Mouse (Mus musculus) v-Abl transformed pro-B cells (cell line): ENCODE measurements around the gene Gm11213.

Experiments
- in situ Hi-C, 2 experiments: fragments of 400-800 bp; cut with MboI; formaldehyde crosslinking; loops; one replicate each; pipeline ENCODE4 v1.15.1; 2025; ENCODE audit not compliant: unreplicated experiment in 2 of 2

Gene Gm11213

GRCm38 (mm10) chr4:63553789-63554576, 51.1 kb downstream of the Gm11213 start:
- in situ Hi-C loops: no loop called here

- in situ Hi-C loops: no loop called here
Observed at GRCm38 (mm10) chr4:63552865-63553264, 52.2 kb downstream of the Gm11213 start.

- in situ Hi-C loops: no loop called here
Observed at GRCm38 (mm10) chr4:63550908-63551307, 54.2 kb downstream of the Gm11213 start.

GRCm38 (mm10) chr4:63548491-63548890, 56.6 kb downstream of the Gm11213 start:
- in situ Hi-C loops: no loop called here

GRCm38 (mm10) chr4:63547799-63548198, 57.3 kb downstream of the Gm11213 start:
- in situ Hi-C loops: no loop called here
